Mouse (Mus musculus): ENCODE data around the gene Miga1. TPM values are rescaled to one million over a fixed set of nuclear protein-coding genes. Genes with fewer than 3 reads are reported as not detected.

The Miga1 gene
- polyA plus RNA-seq, 1 experiment from 2014 or later = 19.1 TPM

- H3K4me3 ChIP-seq = no peak overlapping the region
- H3K36me3 ChIP-seq (replicated peaks) = no peaks in the 10 kb centered on the region
- DNase-seq (ENCODE audit: low spot score) = no peak
- no peak overlapping the region for H3K27ac ChIP-seq (replicated peaks)
- H3K4me1 ChIP-seq = no peaks in the 10 kb centered on the region
- no peaks in the 10 kb centered on the region for H3K9me3 ChIP-seq
- 92% methylated on average over 12 of the region's 12 CpGs for WGBS
- H3K27me3 ChIP-seq (replicated peaks; ENCODE audit: low read depth, poor library complexity, severe bottlenecking) = no peaks in the 10 kb centered on the region
Measured at GRCm38 (mm10) chr3:152247708-152248107, 92.5 kb downstream of the Miga1 start.

GRCm38 (mm10) chr3:152245273-152245910, 94.8 kb downstream of the Miga1 start:
- H3K36me3 ChIP-seq (replicated peaks) = peaks cover 14% of the 10 kb centered on the region

GRCm38 (mm10) chr3:152243304-152243703, 96.9 kb downstream of the Miga1 start:
- Histone ChIP-seq H3K9me3 (no peaks in the 10 kb centered on the region), H3K27ac (replicated peaks) (no peak overlapping the region), H3K27me3 (replicated peaks; ENCODE audit: low read depth, poor library complexity, severe bottlenecking) (no peaks in the 10 kb centered on the region), H3K4me3 (no peak overlapping the region), H3K36me3 (replicated peaks) (peaks cover 33% of the 10 kb centered on the region), H3K4me1 (no peaks in the 10 kb centered on the region)
- 76% methylated on average over 4 of the region's 4 CpGs for WGBS
- DNase-seq (ENCODE audit: low spot score) = no peak

More at GRCm38 (mm10) chr3:152245273-152245910, 94.8 kb downstream of the Miga1 start:
- no peak for DNase-seq (ENCODE audit: low spot score)
- Histone ChIP-seq H3K27me3 (replicated peaks; ENCODE audit: low read depth, poor library complexity, severe bottlenecking) (no peaks in the 10 kb centered on the region), H3K9me3 (no peaks in the 10 kb centered on the region), H3K27ac (replicated peaks) (no peak overlapping the region), H3K4me3 (no peak overlapping the region), H3K4me1 (no peaks in the 10 kb centered on the region)
- 78% methylated on average over 5 of the region's 5 CpGs for WGBS

GRCm38 (mm10) chr3:152241098-152241497, 99.1 kb downstream of the Miga1 start:
- WGBS = 85% methylated on average over 3 of the region's 3 CpGs
- Histone ChIP-seq H3K27ac (replicated peaks) (no peak overlapping the region), H3K36me3 (replicated peaks) (peaks cover 55% of the 10 kb centered on the region), H3K4me1 (no peaks in the 10 kb centered on the region), H3K9me3 (no peaks in the 10 kb centered on the region), H3K4me3 (no peak overlapping the region), H3K27me3 (replicated peaks; ENCODE audit: low read depth, poor library complexity, severe bottlenecking) (no peaks in the 10 kb centered on the region)
- DNase-seq (ENCODE audit: low spot score) = no peak

GRCm38 (mm10) chr3:152239592-152239991, 100.6 kb downstream of the Miga1 start:
- Histone ChIP-seq H3K4me3 (no peak overlapping the region), H3K4me1 (no peaks in the 10 kb centered on the region), H3K36me3 (replicated peaks) (peaks cover 70% of the 10 kb centered on the region), H3K27me3 (replicated peaks; ENCODE audit: low read depth, poor library complexity, severe bottlenecking) (no peaks in the 10 kb centered on the region), H3K9me3 (no peaks in the 10 kb centered on the region), H3K27ac (replicated peaks) (no peak overlapping the region)
- 93% methylated on average over 1 of the region's 1 CpGs for WGBS
- no peak for DNase-seq (ENCODE audit: low spot score)

GRCm38 (mm10) chr3:152238836-152239235, 101.4 kb downstream of the Miga1 start:
- Histone ChIP-seq H3K27ac (replicated peaks) (no peak overlapping the region), H3K4me1 (no peaks in the 10 kb centered on the region), H3K4me3 (no peak overlapping the region), H3K27me3 (replicated peaks; ENCODE audit: low read depth, poor library complexity, severe bottlenecking) (no peaks in the 10 kb centered on the region), H3K9me3 (no peaks in the 10 kb centered on the region), H3K36me3 (replicated peaks) (peaks cover 78% of the 10 kb centered on the region)
- no peak for DNase-seq (ENCODE audit: low spot score)
- 68% methylated on average over 2 of the region's 2 CpGs for WGBS

- peaks cover 99% of the 10 kb centered on the region for H3K36me3 ChIP-seq (replicated peaks)
- no peaks in the 10 kb centered on the region for H3K27me3 ChIP-seq (replicated peaks; ENCODE audit: low read depth, poor library complexity, severe bottlenecking)
- H3K4me1 ChIP-seq = no peaks in the 10 kb centered on the region
- H3K4me3 ChIP-seq = no peak overlapping the region
- H3K27ac ChIP-seq (replicated peaks) = no peak overlapping the region
- WGBS = 93% methylated on average over 1 of the region's 1 CpGs
- H3K9me3 ChIP-seq = no peaks in the 10 kb centered on the region
- DNase-seq (ENCODE audit: low spot score) = no peak
Measured at GRCm38 (mm10) chr3:152235805-152236204, 104.4 kb downstream of the Miga1 start.

GRCm38 (mm10) chr3:152235238-152235637, 105.0 kb downstream of the Miga1 start:
- H3K4me1 ChIP-seq = no peaks in the 10 kb centered on the region
- DNase-seq (ENCODE audit: low spot score) = no peak
- no peak overlapping the region for H3K4me3 ChIP-seq
- no peaks in the 10 kb centered on the region for H3K9me3 ChIP-seq
- no peaks in the 10 kb centered on the region for H3K27me3 ChIP-seq (replicated peaks; ENCODE audit: low read depth, poor library complexity, severe bottlenecking)
- peaks cover 99% of the 10 kb centered on the region for H3K36me3 ChIP-seq (replicated peaks)
- 93% methylated on average over 1 of the region's 1 CpGs for WGBS
- no peak overlapping the region for H3K27ac ChIP-seq (replicated peaks)

- DNase-seq (ENCODE audit: low spot score) = no peak
- H3K4me3 ChIP-seq = no peak overlapping the region
- H3K36me3 ChIP-seq (replicated peaks) = peaks cover 100% of the 10 kb centered on the region
- H3K27me3 ChIP-seq (replicated peaks; ENCODE audit: low read depth, poor library complexity, severe bottlenecking) = no peaks in the 10 kb centered on the region
- H3K9me3 ChIP-seq = no peaks in the 10 kb centered on the region
- WGBS = 80% methylated on average over 6 of the region's 6 CpGs
- no peak overlapping the region for H3K27ac ChIP-seq (replicated peaks)
- no peaks in the 10 kb centered on the region for H3K4me1 ChIP-seq
Measured at GRCm38 (mm10) chr3:152231333-152232100, 108.7 kb downstream of the Miga1 start.

- Histone ChIP-seq H3K9me3 (no peaks in the 10 kb centered on the region), H3K36me3 (replicated peaks) (peaks cover 100% of the 10 kb centered on the region), H3K4me3 (no peak overlapping the region), H3K27ac (replicated peaks) (no peak overlapping the region), H3K27me3 (replicated peaks; ENCODE audit: low read depth, poor library complexity, severe bottlenecking) (no peaks in the 10 kb centered on the region), H3K4me1 (no peaks in the 10 kb centered on the region)
- 92% methylated on average over 5 of the region's 5 CpGs for WGBS
- no peak for DNase-seq (ENCODE audit: low spot score)
Measured at GRCm38 (mm10) chr3:152229271-152229670, 110.9 kb downstream of the Miga1 start.

- Histone ChIP-seq H3K36me3 (replicated peaks) (peaks cover 100% of the 10 kb centered on the region), H3K4me1 (no peaks in the 10 kb centered on the region), H3K27me3 (replicated peaks; ENCODE audit: low read depth, poor library complexity, severe bottlenecking) (no peaks in the 10 kb centered on the region), H3K27ac (replicated peaks) (no peak overlapping the region), H3K9me3 (no peaks in the 10 kb centered on the region), H3K4me3 (no peak overlapping the region)
- WGBS = 97% methylated on average over 7 of the region's 7 CpGs
- DNase-seq (ENCODE audit: low spot score) = no peak
Measured at GRCm38 (mm10) chr3:152228843-152229242, 111.4 kb downstream of the Miga1 start.

GRCm38 (mm10) chr3:152225906-152226305, 114.3 kb downstream of the Miga1 start:
- no peaks in the 10 kb centered on the region for H3K27me3 ChIP-seq (replicated peaks; ENCODE audit: low read depth, poor library complexity, severe bottlenecking)
- no peak for DNase-seq (ENCODE audit: low spot score)
- no peaks in the 10 kb centered on the region for H3K9me3 ChIP-seq
- peaks cover 100% of the 10 kb centered on the region for H3K36me3 ChIP-seq (replicated peaks)
- no peak overlapping the region for H3K27ac ChIP-seq (replicated peaks)
- H3K4me3 ChIP-seq = no peak overlapping the region
- no peaks in the 10 kb centered on the region for H3K4me1 ChIP-seq
- WGBS = 95% methylated on average over 7 of the region's 7 CpGs

GRCm38 (mm10) chr3:152224918-152225317, 115.3 kb downstream of the Miga1 start:
- Histone ChIP-seq H3K27me3 (replicated peaks; ENCODE audit: low read depth, poor library complexity, severe bottlenecking) (no peaks in the 10 kb centered on the region), H3K36me3 (replicated peaks) (peaks cover 100% of the 10 kb centered on the region), H3K4me1 (no peaks in the 10 kb centered on the region), H3K9me3 (no peaks in the 10 kb centered on the region), H3K27ac (replicated peaks) (no peak overlapping the region), H3K4me3 (no peak overlapping the region)
- DNase-seq (ENCODE audit: low spot score) = no peak

All from embryonic facial prominence, embryonic 10.5 days (tissue).